Mouse (Mus musculus): ENCODE measurements around the gene Vwa8. TPM values are rescaled to one million over a fixed set of nuclear protein-coding genes. Genes with fewer than 3 reads are reported as not detected.
A peak's percentile ranks its signal among the peaks of the same experiment; 100 is the strongest.

Gene Vwa8
- 6.8 and 7.6 TPM in 2 replicates for polyA plus RNA-seq (2016; fragmentation: Nextera tagmentation; extraction: Ambion mirVana)

GRCm38 (mm10) chr14:78848941-78849911, at the start of gene Vwa8:
Gene Vwa8, plus strand, starts transcription at chr14:78849052.
- WGBS, result 3% methylated on average over 61 of the region's 61 CpGs
- Histone ChIP-seq H3K36me3 (no peaks in the 10 kb centered on the region), H3K4me3 (peak within 1 kb of the TSS; percentile 82), H3K9me3 (no peaks in the 10 kb centered on the region), H3K4me1 (replicated peaks) (peaks cover 35% of the 10 kb centered on the region), H3K27ac (peak within 1 kb of the TSS; percentile 96), H3K27me3 (ENCODE audit: insufficient read depth, poor library complexity, severe bottlenecking) (0 out of 2 replicates have a peak, but pooled peaks cover 4% of the 10 kb centered on the region)
- DNase-seq (ENCODE audit: low spot score), result peak; percentile 87

DNA sequence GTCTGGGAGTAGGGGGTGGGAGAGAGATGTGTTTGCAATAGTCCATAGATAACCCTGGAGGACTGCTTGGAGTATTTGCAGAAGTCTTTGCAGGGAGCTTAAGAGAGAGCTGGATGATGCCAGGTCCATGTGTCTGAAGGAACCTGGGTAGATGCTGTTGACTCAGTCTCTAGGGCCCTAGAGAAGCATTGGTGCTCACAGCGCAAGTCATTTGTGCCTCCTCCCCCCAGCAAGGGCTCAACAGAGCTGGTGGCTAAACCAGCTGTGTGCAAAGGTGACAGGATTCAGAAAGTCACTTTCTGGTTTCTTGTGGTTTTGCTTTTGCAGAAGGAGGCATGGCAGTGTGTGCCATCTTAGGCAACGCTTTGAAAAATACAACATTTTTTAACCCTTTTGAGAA, 46.5 kb upstream of the Vwa8 start:
- Histone ChIP-seq H3K4me1 (replicated peaks) (no peaks in the 10 kb centered on the region), H3K4me3 (no peak overlapping the region), H3K9me3 (no peaks in the 10 kb centered on the region), H3K27me3 (ENCODE audit: insufficient read depth, poor library complexity, severe bottlenecking) (no peaks in the 10 kb centered on the region), H3K36me3 (no peaks in the 10 kb centered on the region), H3K27ac (no peak overlapping the region)
- no peak for DNase-seq (ENCODE audit: low spot score)
- 87% methylated on average over 2 of the region's 2 CpGs for WGBS

GRCm38 (mm10) chr14:78803924-78804323, 44.9 kb upstream of the Vwa8 start:
- Histone ChIP-seq H3K4me1 (replicated peaks) (no peaks in the 10 kb centered on the region), H3K27me3 (ENCODE audit: insufficient read depth, poor library complexity, severe bottlenecking) (no peaks in the 10 kb centered on the region), H3K36me3 (no peaks in the 10 kb centered on the region), H3K4me3 (no peak overlapping the region), H3K9me3 (no peaks in the 10 kb centered on the region), H3K27ac (no peak overlapping the region)
- DNase-seq (ENCODE audit: low spot score), result no peak
- WGBS, result 86% methylated on average over 6 of the region's 6 CpGs

- Histone ChIP-seq H3K36me3 (no peaks in the 10 kb centered on the region), H3K4me1 (replicated peaks) (no peaks in the 10 kb centered on the region), H3K4me3 (no peak overlapping the region), H3K27me3 (ENCODE audit: insufficient read depth, poor library complexity, severe bottlenecking) (no peaks in the 10 kb centered on the region), H3K27ac (no peak overlapping the region), H3K9me3 (0 out of 2 replicates have a peak, but pooled peaks cover 3% of the 10 kb centered on the region)
- 93% methylated on average over 2 of the region's 2 CpGs for WGBS
- DNase-seq (ENCODE audit: low spot score), result no peak
Observed at GRCm38 (mm10) chr14:78812896-78813295, 36.0 kb upstream of the Vwa8 start.

DNA sequence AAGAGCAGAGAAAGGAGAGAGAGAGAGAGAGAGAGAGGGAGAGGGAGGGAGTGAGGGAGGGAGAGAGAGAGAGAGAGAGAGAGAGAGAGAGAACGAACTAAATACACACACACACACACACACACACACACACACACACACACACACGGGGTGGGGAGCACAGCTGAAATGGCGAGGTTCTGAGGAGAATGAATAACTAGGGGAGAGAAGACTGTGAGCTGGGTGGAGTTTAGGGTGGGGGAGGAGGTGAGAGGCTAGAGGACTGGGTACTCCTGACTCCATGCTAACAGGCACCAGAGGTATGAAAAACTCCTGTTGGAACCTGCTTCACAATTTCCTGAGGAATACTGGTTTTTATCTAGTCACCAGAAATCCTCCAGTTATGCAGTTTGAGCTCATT, 32.4 kb upstream of the Vwa8 start:
- Histone ChIP-seq H3K9me3 (0 out of 2 replicates have a peak, but pooled peaks cover 3% of the 10 kb centered on the region), H3K4me3 (no peak overlapping the region), H3K27ac (no peak overlapping the region), H3K4me1 (replicated peaks) (no peaks in the 10 kb centered on the region), H3K36me3 (no peaks in the 10 kb centered on the region), H3K27me3 (ENCODE audit: insufficient read depth, poor library complexity, severe bottlenecking) (no peaks in the 10 kb centered on the region)
- no peak for DNase-seq (ENCODE audit: low spot score)
- 27% methylated on average over 2 of the region's 3 CpGs for WGBS

- no peak for DNase-seq (ENCODE audit: low spot score)
- Histone ChIP-seq H3K27me3 (ENCODE audit: insufficient read depth, poor library complexity, severe bottlenecking) (no peaks in the 10 kb centered on the region), H3K36me3 (no peaks in the 10 kb centered on the region), H3K4me1 (replicated peaks) (no peaks in the 10 kb centered on the region), H3K4me3 (no peak overlapping the region), H3K9me3 (0 out of 2 replicates have a peak, but pooled peaks cover 3% of the 10 kb centered on the region), H3K27ac (no peak overlapping the region)
- 92% methylated on average over 3 of the region's 3 CpGs for WGBS
Observed at GRCm38 (mm10) chr14:78817651-78818050, 31.2 kb upstream of the Vwa8 start.

DNA sequence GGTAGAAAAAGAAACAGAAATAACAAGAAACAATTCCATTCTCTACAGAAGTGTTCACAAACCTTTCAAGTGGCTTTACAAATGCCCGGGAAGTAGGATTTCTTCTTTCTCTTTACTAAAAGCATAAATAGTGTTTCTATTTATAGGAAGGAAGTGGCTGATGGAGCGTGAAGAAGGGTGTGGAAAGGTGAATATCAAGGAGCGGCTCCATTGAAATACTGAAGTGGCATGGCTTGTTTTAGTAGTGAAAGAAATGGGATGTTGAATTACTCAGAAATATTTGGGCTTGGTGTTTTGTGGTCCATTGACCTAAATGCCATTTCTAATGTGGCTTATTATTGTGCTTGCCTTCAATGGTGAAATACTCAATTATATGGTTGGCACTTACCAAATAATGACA, 30.4 kb upstream of the Vwa8 start:
- Histone ChIP-seq H3K4me3 (no peak overlapping the region), H3K27me3 (ENCODE audit: insufficient read depth, poor library complexity, severe bottlenecking) (no peaks in the 10 kb centered on the region), H3K9me3 (0 out of 2 replicates have a peak, but pooled peaks cover 3% of the 10 kb centered on the region), H3K36me3 (no peaks in the 10 kb centered on the region), H3K27ac (no peak overlapping the region), H3K4me1 (replicated peaks) (no peaks in the 10 kb centered on the region)
- no peak for DNase-seq (ENCODE audit: low spot score)
- WGBS, result 84% methylated on average over 3 of the region's 3 CpGs

DNA sequence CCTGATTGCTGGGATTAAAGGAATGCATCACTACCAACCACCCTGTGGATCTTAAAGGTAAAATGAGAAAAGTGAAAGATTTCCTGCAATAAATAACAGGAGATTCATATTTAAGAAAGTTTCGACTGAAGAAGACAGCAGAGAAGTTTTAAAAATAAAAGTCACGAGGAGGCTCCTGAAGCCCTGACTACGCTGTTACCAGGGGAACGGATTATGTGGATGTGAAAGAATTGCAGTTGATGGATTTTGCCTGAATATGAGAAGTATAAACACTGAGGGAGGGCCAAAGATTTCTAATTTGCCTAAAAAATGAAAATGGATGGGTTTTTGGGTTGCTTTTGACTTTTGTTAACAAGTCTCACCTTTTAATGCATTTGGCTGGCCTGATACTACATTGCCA, 24.8 kb upstream of the Vwa8 start:
- WGBS, result 83% methylated on average over 4 of the region's 4 CpGs
- no peak overlapping the region for H3K4me3 ChIP-seq
- peaks cover 8% of the 10 kb centered on the region; the same call in 1 of the 2 replicates for H3K4me1 ChIP-seq (replicated peaks)
- H3K9me3 ChIP-seq, result no peaks in the 10 kb centered on the region
- no peak for DNase-seq (ENCODE audit: low spot score)
- H3K27me3 ChIP-seq (ENCODE audit: insufficient read depth, poor library complexity, severe bottlenecking), result no peaks in the 10 kb centered on the region
- H3K36me3 ChIP-seq, result no peaks in the 10 kb centered on the region
- H3K27ac ChIP-seq, result no peak overlapping the region

DNA sequence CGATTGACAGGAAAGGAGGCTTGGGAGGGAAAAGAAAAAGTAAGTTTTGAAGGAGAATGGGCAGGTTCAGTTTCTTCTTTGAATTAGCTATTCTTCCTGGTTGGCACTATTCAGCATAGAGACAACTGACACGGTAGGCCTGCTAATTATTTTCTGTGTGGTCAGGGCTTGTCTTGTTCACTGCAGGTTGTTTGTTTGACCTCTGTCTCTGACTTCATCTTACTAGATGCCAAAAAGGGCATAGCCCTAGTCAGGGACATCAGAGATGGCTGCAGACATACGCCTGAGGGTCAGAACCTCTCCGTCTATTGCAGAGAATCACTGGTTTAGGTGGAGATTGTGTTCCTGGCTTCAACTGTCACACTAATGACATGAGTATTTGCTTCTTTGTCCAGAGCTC, 24.3 kb upstream of the Vwa8 start:
- Histone ChIP-seq H3K9me3 (no peaks in the 10 kb centered on the region), H3K27ac (no peak overlapping the region), H3K4me3 (no peak overlapping the region), H3K4me1 (replicated peaks) (peaks cover 8% of the 10 kb centered on the region; the same call in 1 of the 2 replicates), H3K36me3 (no peaks in the 10 kb centered on the region), H3K27me3 (ENCODE audit: insufficient read depth, poor library complexity, severe bottlenecking) (no peaks in the 10 kb centered on the region)
- DNase-seq (ENCODE audit: low spot score), result no peak
- 42% methylated on average over 4 of the region's 4 CpGs for WGBS

DNA sequence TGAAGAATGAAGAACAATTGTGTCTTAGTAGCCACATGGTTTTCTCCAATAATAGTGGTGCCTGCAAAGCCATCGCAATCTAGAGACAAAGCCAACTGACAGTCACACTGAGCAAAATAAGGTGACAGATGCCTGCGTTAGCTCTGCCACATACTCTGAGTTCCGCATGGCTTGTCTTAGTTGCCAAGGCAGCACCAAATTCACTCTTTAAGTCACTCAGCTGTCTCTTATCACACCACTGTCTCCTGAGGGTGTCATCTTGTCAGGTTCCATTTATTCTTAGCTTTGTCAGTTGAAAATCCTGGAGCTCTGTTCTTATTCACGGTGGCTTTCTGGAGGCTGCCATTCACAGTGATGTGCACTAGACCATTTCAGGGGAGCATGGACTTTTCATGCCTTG, 17.7 kb upstream of the Vwa8 start:
- no peaks in the 10 kb centered on the region for H3K9me3 ChIP-seq
- no peaks in the 10 kb centered on the region for H3K36me3 ChIP-seq
- no peaks in the 10 kb centered on the region for H3K27me3 ChIP-seq (ENCODE audit: insufficient read depth, poor library complexity, severe bottlenecking)
- H3K27ac ChIP-seq, result no peak overlapping the region
- no peak overlapping the region for H3K4me3 ChIP-seq
- DNase-seq (ENCODE audit: low spot score), result no peak
- no peaks in the 10 kb centered on the region for H3K4me1 ChIP-seq (replicated peaks)
- WGBS, result 55% methylated on average over 4 of the region's 4 CpGs

DNA sequence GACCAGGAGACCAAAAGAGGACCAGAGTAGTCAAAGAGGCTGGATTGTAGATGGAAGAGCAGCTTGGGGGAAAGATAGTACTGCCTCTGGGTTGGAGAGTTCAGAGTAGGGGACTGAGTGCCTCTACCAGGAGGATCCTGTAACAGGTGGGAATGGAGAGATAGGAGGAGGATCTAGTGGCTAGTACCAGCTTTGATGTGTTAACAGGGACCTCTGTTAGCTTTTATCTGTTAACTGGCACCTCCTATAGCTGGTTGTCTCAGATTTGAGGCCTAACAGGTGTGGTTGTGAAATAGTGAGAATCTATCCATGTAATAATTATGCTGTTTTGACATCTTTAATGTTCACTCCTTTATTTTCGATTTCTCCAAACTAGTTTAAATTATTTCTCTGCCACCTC, 904 bp upstream of the Vwa8 start:
- H3K4me3 ChIP-seq, result no peak overlapping the region
- peaks cover 35% of the 10 kb centered on the region for H3K4me1 ChIP-seq (replicated peaks)
- 0 out of 2 replicates have a peak, but pooled peaks cover 4% of the 10 kb centered on the region for H3K27me3 ChIP-seq (ENCODE audit: insufficient read depth, poor library complexity, severe bottlenecking)
- no peak for DNase-seq (ENCODE audit: low spot score)
- WGBS, result 84% methylated on average over 1 of the region's 1 CpGs
- H3K27ac ChIP-seq, result no peak overlapping the region
- no peaks in the 10 kb centered on the region for H3K9me3 ChIP-seq
- H3K36me3 ChIP-seq, result no peaks in the 10 kb centered on the region

DNA sequence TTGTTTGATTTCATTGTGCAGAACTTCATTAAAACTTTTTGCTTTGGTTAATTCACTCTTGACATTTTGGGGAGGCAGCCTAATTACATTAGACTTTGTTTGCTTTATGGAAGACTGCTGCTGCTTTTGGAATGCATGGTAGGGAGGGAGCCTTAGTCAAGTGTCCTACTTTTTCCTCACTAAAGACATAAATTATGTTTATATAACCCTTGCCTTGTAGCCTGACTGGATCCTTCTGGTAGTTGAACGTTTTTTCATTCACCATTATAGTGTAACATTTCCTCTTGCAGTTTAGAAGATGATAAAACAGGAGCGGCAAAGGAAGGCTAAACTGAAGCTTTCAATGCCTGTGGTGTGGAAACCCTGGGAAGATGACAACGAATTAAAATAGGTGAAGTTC, 375 bp upstream of the Vwa8 start:
- Histone ChIP-seq H3K4me3 (peak overlapping the region; percentile 82), H3K4me1 (replicated peaks) (peaks cover 35% of the 10 kb centered on the region), H3K36me3 (no peaks in the 10 kb centered on the region), H3K27me3 (ENCODE audit: insufficient read depth, poor library complexity, severe bottlenecking) (0 out of 2 replicates have a peak, but pooled peaks cover 4% of the 10 kb centered on the region), H3K9me3 (no peaks in the 10 kb centered on the region), H3K27ac (peak overlapping the region; percentile 96)
- DNase-seq (ENCODE audit: low spot score), result no peak
- 13% methylated on average over 3 of the region's 3 CpGs for WGBS

GRCm38 (mm10) chr14:78849961-78850578, 1.2 kb downstream of the Vwa8 start:
- H3K9me3 ChIP-seq, result no peaks in the 10 kb centered on the region
- H3K27me3 ChIP-seq (ENCODE audit: insufficient read depth, poor library complexity, severe bottlenecking), result 0 out of 2 replicates have a peak, but pooled peaks cover 4% of the 10 kb centered on the region
- H3K4me1 ChIP-seq (replicated peaks), result peaks cover 35% of the 10 kb centered on the region
- 72% methylated on average over 5 of the region's 5 CpGs for WGBS
- peak overlapping the region; percentile 96; the same call in 1 of the 2 replicates for H3K27ac ChIP-seq
- no peaks in the 10 kb centered on the region for H3K36me3 ChIP-seq
- H3K4me3 ChIP-seq, result peak overlapping the region; percentile 82; the same call in 1 of the 2 replicates
- DNase-seq (ENCODE audit: low spot score), result no peak

Measured in hindbrain, embryonic 10.5 days (tissue).